Mouse (Mus musculus) kidney, postnatal 4 days (tissue): ENCODE data around the gene Robo2.

Experiments used
- DNase-seq, 2 experiments: peaks; one replicate each; pipeline ENCODE4 v3.0.0; 2021; ENCODE audit warnings: mixed read lengths in 2 of 2

Gene Robo2

GRCm38 (mm10) chr16:74321666-74322371, 89.8 kb downstream of the Robo2 start:
- no peak for DNase-seq

DNA sequence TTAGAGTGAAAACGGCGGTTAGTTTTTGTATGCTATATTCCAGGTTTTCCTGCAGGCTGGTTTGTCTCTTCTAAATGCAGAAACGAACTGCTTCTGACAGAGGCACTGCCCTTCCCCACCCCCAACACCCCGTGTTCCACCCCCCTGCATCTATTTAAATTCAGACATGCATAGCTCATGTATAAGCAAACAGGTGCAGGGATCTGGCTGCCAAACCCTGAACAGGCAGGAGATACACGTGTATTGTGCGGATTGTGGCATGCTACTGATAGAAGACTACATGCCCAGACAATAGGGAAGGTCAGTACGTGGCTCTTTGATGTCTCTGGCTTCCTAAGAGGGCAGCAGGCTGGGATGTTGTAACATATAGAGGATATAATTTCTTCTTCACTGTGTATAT, 95.5 kb downstream of the Robo2 start:
- DNase-seq, result no peak

DNA sequence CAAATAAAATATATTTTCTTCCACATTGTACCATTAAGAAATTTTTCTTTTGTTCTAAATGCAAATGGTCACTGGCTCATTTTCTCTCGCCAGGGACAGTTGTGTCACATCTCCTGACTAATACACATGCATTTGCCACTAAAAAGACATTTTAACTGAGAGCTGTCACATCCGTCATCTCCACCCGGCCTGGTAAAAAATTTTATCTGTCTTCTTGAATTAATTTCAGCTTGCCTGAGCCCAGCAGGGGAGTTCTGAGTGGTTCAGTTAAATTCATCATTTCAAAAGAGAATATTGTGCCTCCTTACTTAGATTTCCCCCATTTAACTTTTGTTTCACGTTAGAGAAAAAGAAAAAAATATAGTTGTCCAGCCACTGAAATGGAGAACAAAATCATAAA, 98.4 kb downstream of the Robo2 start:
- no peak for DNase-seq

- DNase-seq, result no peak
These were observed 104.1 kb downstream of the Robo2 start for GRCm38 (mm10) chr16:74307543-74307887.

GRCm38 (mm10) chr16:74306876-74307542, 104.6 kb downstream of the Robo2 start:
- DNase-seq, result no peak

DNA sequence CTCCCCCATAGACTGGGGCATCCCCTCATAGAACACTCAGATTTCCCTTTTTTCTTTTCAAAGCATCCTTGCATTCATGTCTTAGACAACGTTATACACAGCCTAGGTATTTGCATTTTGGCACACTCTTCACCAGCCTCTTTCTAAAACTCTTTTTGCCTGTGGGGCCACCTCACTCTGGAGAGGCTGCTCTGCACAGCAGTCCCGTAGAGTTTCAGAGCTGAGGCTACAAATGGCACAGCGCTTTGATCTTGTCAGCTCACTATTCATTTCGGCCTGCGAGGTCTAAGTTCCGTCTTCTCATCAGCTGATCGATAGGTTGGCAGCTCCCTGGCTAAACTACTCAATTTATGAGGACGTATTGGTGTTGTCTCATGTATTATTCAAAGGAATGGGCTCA, 123.7 kb downstream of the Robo2 start:
- no peak for DNase-seq

GRCm38 (mm10) chr16:74282549-74282948, 129.1 kb downstream of the Robo2 start:
- no peak for DNase-seq

DNA sequence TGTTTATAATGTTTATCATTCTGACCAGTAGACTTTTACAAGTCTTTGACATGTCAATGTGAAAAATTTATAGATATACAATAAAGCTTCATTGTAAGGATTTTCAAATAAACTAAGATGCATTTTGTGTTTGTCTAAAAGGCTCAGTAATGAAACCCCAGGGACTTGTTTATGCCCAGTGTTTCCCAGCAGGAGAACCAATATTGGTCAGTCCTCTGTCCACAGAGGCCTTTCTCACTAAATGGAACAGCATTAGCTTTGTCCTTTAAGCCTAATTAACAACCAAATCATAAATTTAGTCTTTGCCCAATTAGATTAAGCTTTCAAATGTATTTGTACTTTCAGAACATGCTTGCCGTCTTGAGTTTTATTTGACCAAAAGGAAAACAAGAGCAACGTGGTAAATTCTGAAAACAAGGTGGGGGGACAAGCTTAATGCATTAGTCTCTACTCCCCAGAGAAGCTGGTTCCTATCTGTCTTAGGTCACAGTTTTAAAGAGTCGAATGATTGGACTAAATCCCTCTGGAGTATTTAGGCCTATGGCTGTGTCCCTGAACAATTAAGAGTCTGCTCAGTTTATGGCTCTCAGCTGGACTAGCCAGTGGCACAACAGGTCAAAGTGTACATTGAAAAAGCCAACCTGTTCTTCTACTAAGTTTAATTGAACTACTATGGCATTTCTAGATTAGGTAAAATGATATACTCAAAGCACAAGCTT, 134.6 kb downstream of the Robo2 start:
- DNase-seq, result no peak

- DNase-seq, result no peak
These were observed 137.0 kb downstream of the Robo2 start for GRCm38 (mm10) chr16:74274596-74274995.

DNA sequence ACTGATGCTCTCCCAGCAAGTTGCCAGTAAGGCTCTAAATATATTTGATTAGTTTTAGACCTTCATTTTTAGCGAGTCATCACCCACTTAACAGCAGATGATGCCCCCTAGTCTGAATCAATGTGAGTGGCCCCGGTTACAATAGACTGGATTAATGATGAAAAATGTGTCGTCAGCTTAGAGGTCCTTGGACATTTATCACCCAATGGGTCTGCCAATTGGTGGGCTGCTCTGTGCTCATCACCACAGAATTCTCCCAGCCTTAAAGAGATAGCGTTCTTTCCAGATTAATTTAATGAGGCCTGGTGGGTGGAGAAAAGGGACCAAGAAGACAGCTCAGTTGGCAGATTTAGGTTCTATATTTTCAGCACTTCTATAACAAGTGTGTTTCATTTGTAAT, 138.6 kb downstream of the Robo2 start:
- no peak for DNase-seq

DNA sequence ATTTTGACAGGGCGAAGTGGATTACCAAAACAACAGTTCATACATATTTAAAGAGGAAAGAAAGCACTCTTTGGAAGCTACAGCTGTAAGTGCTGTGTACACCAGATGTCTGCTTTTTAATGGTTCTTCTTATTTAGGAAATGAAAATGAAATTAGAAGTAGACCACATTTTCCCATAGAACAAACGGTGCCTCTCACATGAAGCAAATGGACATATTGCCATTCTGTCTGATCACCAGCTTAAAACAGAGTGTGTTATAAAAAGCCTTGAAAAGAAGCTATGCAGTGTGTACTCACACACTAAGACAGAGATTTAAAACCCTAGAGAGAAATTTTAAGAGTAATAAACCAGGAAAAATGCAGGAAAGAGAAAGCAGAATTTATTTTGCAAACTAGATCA, 153.4 kb downstream of the Robo2 start:
- DNase-seq, result no peak

GRCm38 (mm10) chr16:74244452-74244851, 167.2 kb downstream of the Robo2 start:
- DNase-seq, result no peak

- no peak for DNase-seq
These were observed 170.1 kb downstream of the Robo2 start for GRCm38 (mm10) chr16:74241534-74241933.

GRCm38 (mm10) chr16:74237411-74237930, 174.2 kb downstream of the Robo2 start:
- no peak for DNase-seq

DNA sequence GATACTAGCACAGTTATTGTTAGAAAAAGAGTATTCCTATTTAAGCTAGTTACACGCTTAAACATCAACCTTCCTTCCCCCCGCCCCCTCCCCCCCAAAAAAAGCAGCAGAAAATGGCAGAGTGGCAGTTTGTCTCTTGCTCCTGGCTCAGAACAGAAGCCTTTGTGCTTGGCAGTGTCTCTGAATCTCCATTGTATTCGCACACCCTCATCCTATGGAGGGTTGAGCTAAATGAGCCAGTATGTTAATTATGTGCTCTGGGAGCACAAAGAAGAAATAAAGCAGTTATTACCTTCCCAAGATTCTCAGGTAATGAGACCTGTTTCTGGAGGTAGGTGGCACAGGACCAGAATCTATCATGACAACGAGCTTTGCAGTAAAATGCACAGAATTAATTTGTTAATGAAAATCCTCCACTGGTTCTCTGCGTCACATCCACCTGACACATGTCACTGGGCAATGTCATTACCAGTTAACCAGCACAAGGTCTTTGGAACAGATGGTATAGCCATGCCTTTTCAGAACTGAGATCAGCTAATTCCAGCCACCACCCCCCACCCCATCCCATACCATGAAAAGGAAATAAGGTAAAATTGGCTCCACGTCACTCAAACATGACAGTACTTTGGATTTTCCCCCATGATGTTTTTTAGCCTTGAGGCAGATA, 177.1 kb downstream of the Robo2 start:
- no peak for DNase-seq

- DNase-seq, result no peak
These were observed 178.0 kb downstream of the Robo2 start for GRCm38 (mm10) chr16:74233596-74233995.

DNA sequence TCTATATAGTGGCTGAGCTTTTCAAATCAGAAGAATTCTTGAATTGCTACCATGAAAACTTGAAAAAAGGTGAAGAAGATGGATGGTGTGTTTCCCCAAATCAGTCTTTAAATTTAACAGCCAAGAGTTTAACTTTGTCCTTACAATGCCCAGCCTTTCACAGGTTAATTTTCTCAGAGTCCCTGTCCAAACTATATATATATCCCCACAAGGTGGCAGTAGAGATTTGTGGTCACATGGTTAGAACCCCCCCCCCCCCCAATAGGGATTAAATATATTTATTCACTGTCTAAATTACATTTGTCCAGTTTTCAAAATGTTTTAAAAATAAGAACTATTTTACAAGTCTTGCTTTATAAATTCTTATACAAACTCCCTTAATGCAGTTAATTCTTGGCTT, 184.3 kb downstream of the Robo2 start:
- no peak for DNase-seq

GRCm38 (mm10) chr16:74225423-74226272, 186.0 kb downstream of the Robo2 start:
- DNase-seq, result peak; percentile 1 to 2

- DNase-seq, result no peak
These were observed 189.1 kb downstream of the Robo2 start for GRCm38 (mm10) chr16:74222501-74222900.

DNA sequence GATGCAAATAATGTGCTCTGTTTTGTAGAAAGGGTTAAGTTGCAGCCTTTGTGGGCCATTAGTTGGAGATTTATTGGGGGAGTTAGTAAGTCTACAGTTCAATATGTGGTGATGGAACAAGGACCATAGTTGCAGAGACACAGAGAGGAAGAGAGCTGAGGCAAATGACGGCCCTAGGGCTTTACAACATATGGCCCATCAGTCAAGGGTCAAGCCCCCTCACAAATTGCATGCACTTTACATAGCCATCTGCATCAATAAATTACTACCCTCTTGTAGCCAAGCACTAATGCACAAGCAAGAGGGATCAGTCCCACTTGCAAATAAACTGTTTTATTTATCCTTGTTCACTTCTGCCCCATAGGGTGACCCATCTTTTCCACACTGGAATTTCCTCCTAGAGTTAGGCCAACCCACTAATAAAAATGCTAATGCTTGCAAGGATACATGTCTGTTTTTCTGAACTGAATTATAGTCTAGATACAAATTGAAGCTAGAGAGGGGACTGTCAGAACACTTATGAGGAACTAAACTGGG, 194.7 kb downstream of the Robo2 start:
- DNase-seq, result peak; percentile 11 to 12

GRCm38 (mm10) chr16:74215791-74216190, 195.8 kb downstream of the Robo2 start:
- DNase-seq, result peak; percentile 6 to 39

DNA sequence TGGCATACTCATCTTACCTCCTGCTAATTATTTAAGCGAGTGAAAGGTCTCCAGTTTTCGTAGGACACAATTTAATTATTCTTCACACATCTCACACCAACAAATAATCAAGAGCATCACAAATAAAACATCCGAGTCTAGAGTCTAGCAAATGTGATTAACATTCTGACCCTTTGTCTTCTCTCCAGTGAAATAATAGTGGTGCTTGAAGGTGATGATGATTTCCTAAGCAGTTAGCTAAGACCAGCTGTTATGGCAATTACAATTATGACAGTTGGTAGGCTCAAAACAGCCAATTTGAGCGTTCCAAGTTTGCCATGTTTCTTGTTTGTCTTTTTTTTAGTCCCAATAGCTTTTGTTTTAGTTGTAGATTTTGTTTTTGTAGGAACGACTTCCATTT, 210.9 kb downstream of the Robo2 start:
- DNase-seq, result no peak
